Mouse (Mus musculus): ENCODE measurements around the gene Nkx1-2.

- TF ChIP-seq MAFK (IDR thresholded peaks at IDR 0.05; ENCODE audit: insufficient read depth, low read depth, low read length) (no peak), ZNF384 (IDR thresholded peaks at IDR 0.05; ENCODE audit: low read depth, low read length) (no peak), HCFC1 (IDR thresholded peaks at IDR 0.05; ENCODE audit: borderline replicate concordance, insufficient read depth, low read length) (no peak)
These were observed 26.2 kb downstream of the Nkx1-2 start for GRCm38 (mm10) chr7:132573205-132573604.

Measured in ES-E14 (cell line).